Mouse (Mus musculus) urinary bladder, postnatal 25 days (tissue): Measurements from ENCODE around the gene Prkaa2.
A peak's percentile ranks its signal among the peaks of the same experiment; 100 is the strongest.
"Not testable (repeated sequence)": the region's sequence is repeated elsewhere in the genome, so short reads cannot be mapped to it uniquely, and the experiment has no call there.

Experiments used
- DNase-seq: peaks from one replicate; pipeline ENCODE4 v3.0.0; 2022; ENCODE audit warnings: low spot score

Gene Prkaa2

GRCm38 (mm10) chr4:105015496-105015895 lies 94.2 kb downstream of the Prkaa2 start:
- no peak for DNase-seq

GRCm38 (mm10) chr4:105013718-105014117 lies 96.0 kb downstream of the Prkaa2 start:
- DNase-seq = no peak

DNA sequence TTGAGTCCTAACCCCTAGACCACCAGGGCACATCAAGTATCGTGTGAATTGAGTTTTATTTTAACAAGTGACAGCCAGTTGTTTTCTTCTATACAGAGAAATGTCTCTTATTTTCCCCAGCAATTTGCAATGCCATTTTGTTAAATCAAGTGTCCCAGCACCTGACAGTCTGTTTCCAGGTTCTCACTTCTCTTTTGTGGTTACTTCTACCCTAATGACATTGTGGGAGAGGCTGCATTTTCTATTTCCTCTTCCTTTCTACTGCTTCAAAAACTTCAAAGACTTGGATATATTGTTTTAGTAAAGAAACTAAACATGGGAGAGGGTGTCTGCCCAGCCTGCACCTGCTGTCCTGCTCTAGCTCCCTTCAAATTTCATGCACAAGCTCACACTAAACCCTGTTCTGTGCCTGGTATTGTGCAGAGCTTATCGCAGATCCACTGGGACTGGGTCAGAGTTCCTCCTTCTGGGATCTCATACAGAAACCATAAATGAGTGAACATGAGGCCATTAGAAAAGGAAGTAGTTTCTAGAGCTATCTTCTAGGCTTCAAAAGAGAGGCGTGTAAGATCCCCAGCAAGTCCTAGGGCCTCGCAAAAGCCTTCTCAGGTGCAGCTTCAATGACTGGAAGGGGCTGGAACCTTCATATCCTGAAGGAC lies 102.2 kb downstream of the Prkaa2 start:
- DNase-seq = no peak

- not testable (repeated sequence) for DNase-seq
These were observed 105.0 kb downstream of the Prkaa2 start for GRCm38 (mm10) chr4:105004649-105005048.

DNA sequence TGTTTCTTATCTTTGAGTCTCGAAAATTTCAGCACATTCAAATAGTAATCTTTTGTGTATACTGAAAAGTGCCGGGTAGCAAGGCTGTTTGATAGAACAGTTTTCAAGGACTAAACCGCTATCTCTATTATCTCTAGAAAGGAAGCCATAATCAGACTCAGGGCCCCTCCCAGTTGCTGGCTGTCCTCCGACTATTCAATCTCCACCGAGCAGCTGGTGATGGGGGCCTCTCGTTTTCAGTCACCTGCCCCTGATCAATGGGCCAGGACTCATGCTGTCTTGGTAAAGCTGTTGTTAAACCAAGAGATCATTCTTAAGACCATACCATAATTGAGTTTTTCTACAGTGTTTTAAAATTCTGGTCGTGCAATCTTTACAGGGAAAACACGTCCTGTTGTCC lies 105.6 kb downstream of the Prkaa2 start:
- no peak for DNase-seq

- no peak for DNase-seq
These were observed 108.0 kb downstream of the Prkaa2 start for GRCm38 (mm10) chr4:105001736-105002135.

DNA sequence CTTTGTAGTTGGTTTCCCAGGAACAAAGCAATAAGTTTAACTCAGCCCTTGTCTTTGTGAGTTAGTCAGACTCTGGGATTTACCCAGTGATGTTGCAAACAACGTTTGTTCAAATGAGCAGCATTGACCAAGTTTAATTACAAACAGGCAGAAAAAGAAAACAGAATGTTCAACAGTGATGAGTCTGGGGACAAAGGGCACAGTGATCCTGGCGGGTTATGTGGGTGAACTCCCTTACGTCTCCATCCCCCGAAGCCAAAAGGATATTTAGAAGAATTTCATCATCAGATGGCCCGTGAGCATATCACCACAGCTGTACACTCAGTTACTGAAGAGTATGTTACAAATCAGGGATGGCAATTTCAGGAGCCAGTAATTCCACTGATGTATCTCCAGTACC lies 110.0 kb downstream of the Prkaa2 start:
- DNase-seq = no peak

- no peak for DNase-seq
These were observed 116.4 kb downstream of the Prkaa2 start for GRCm38 (mm10) chr4:104993140-104993874.

- no peak for DNase-seq
These were observed 117.4 kb downstream of the Prkaa2 start for GRCm38 (mm10) chr4:104992271-104992670.

DNA sequence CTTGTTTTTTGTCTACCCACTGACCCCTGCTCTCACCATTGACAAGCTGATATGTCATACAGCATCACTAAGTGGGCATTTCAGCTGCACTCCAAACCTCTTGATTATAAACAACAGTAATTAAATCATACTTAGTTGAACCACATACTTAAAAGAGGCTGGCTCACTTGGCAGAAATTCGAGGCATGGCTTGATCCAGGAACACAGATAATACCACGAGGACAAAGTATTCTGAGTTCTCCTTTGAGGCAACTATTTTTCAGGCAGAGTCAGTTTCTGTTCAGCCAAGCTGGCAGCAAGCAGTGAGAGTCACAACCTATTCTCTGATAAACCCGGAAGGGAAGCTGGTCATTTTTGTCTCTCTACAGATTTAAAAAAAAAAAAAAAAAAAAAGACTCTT lies 119.0 kb downstream of the Prkaa2 start:
- no peak for DNase-seq

DNA sequence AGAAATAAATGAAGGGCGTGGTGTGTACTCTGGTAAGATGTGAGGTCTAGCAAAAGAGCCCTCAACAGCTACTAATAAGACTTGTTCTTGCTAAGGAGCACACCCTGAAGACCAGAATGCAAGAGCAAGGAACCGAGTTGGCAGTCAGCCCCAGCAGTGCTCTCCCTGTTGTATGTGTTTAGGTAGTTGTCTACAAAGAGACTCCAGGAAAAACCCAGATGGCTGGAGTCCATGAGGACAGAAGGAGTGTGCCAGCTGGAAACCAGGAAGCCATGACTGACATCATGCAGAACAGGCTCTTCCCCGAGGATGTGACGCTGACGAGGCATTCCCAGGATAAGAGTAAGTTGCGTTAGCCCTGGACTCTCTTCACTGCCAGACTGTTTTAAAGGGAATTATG lies 119.7 kb downstream of the Prkaa2 start:
- no peak for DNase-seq

- DNase-seq = no peak
These were observed 121.0 kb downstream of the Prkaa2 start for GRCm38 (mm10) chr4:104988709-104989108.

GRCm38 (mm10) chr4:104988102-104988501 lies 121.6 kb downstream of the Prkaa2 start:
- DNase-seq = peak; percentile 14

DNA sequence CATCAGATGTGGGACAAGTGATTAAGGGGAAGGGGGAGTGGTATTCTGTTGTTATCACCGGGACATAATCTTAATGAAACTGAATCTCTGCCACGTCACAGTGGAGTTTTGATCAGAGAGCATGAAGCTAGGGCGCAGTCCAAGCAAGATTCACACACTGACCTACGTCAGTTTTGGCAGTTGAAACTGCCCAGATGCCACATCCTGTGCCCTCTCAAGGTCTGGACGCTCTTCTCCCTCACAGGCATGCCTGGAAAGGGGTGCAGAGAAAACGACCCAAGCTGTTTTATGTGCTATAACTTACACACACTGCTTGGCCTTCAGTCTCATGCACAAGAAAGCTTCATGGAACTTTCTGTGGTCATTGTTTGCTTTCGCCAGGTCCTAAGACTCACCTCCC lies 122.1 kb downstream of the Prkaa2 start:
- no peak for DNase-seq

- no peak for DNase-seq
These were observed 123.6 kb downstream of the Prkaa2 start for GRCm38 (mm10) chr4:104985960-104986632.
